Mouse (Mus musculus) spleen, adult 2 months (tissue): ENCODE data around the gene Hmcn1. TPM values are rescaled to one million over a fixed set of nuclear protein-coding genes. Genes with fewer than 3 reads are reported as not detected.

Source experiments
- DNase-seq, 2 experiments: peaks; one replicate each; pipeline versions ENCODE4 v3.0.0 to v3.0.0-alpha.2; 2012 to 2021; ENCODE audit warnings: low spot score in 2 of 2, low read depth in 1 of 2
- H3K27ac ChIP-seq: fragments of 200-500 bp; 2 replicates; pipeline ENCODE4 v1.5.1; 2012; ENCODE audit warnings: low read length, inconsistent platforms; ENCODE audit not compliant: insufficient read depth
- H3K27me3 ChIP-seq: fragments of 200-500 bp; 2 replicates; pipeline ENCODE4 v1.6.1; 2012; ENCODE audit warnings: mild to moderate bottlenecking, moderate library complexity, low read length, inconsistent platforms; ENCODE audit not compliant: control insufficient read depth, insufficient read depth
- H3K36me3 ChIP-seq: fragments of 200-500 bp; 2 replicates; pipeline ENCODE4 v1.6.1; 2012; ENCODE audit warnings: mild to moderate bottlenecking, low read length, inconsistent platforms; ENCODE audit not compliant: control insufficient read depth, insufficient read depth
- H3K4me1 ChIP-seq: fragments of 200-500 bp; 2 replicates; pipeline ENCODE4 v1.6.1; 2011; ENCODE audit warnings: inconsistent platforms; ENCODE audit not compliant: control insufficient read depth, insufficient read depth, insufficient read length
- H3K4me3 ChIP-seq: fragments of 200-500 bp; 2 replicates; pipeline ENCODE4 v1.5.1; 2011; ENCODE audit warnings: mild to moderate bottlenecking, inconsistent platforms; ENCODE audit not compliant: insufficient read depth, insufficient read length; ENCODE audit errors: extremely low read depth
- CTCF ChIP-seq: fragments of 200-500 bp; IDR thresholded peaks from 2 replicates; pipeline ENCODE4 v1.5.1; 2011; ENCODE audit warnings: mild to moderate bottlenecking, inconsistent platforms; ENCODE audit not compliant: insufficient read depth, insufficient read length, insufficient replicate concordance; ENCODE audit errors: extremely low read depth
- POLR2A ChIP-seq: fragments of 200-500 bp; IDR thresholded peaks from 2 replicates; pipeline ENCODE4 v1.6.1; 2011; ENCODE audit warnings: low read depth, low read length, inconsistent platforms
- WGBS: fragments of 180-500 bp; shearing (Covaris S2); methylation state at CpG from one replicate; pipeline ENCODE4 v1.1.7; 2018; 5-methylcytosine and 5-hydroxymethylcytosine counted together
- polyA plus RNA-seq: library from polyadenylated mRNA; depleted of rRNA; stranded (reverse); fragments of >200 nt; gene quantifications from 2 replicates; pipeline ENCODE4 v1.2.3, GENCODE M21; 2012; rRNA removed

Hmcn1 gene
- polyA plus RNA-seq, 1 experiment: 12.1 TPM

DNA sequence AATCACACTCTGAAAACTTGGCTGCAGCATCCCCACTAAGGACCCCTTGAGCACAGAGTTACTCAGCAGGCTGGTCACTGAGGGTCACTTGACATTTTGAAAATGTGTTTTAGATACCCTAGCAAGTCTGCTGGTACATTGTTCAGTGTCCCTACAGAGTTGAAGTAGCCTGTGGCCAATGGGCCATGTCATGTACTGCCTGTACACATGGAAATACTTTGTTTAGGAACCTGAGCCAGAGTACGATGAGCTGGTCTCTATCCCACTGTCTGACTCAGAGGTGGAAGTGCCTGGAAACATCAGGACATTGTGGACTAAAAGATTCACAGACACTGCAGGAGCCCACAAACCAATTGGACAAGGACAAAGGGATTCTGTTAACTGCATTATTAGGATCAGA lies 441.8 kb downstream of the Hmcn1 start:
- no peak for TF ChIP-seq POLR2A
- no peak for TF ChIP-seq CTCF
- no peak overlapping the region for H3K27ac ChIP-seq
- 89% methylated on average over 1 of the region's 1 CpGs for WGBS
- H3K36me3 ChIP-seq: no peaks in the 10 kb centered on the region
- H3K4me1 ChIP-seq: no peaks in the 10 kb centered on the region
- no peak overlapping the region for H3K4me3 ChIP-seq
- H3K27me3 ChIP-seq: no peaks in the 10 kb centered on the region
- DNase-seq: no peak

DNA sequence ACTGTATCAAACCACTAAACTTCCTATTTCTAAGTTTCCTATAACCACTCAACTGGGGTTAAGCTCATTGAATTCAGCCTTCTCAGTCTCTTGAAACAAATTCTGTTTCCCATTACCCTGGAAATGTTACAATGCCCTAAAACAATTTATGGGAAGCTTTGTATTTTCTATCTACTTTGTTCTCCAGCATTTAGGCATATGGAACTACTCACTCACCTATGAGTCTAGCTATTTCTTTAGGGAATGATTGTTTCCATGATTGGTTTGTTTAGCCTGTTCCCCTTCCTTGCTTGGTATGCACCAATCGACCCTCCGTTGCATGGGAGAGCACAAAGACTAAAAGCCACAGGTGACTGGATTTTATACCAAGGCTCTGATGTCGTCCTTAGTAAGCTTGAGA lies 446.8 kb downstream of the Hmcn1 start:
- no peaks in the 10 kb centered on the region for H3K4me1 ChIP-seq
- no peak for DNase-seq
- WGBS: 81% methylated on average over 3 of the region's 3 CpGs
- H3K4me3 ChIP-seq: no peak overlapping the region
- TF ChIP-seq POLR2A: no peak
- no peak for TF ChIP-seq CTCF
- H3K27me3 ChIP-seq: no peaks in the 10 kb centered on the region
- no peak overlapping the region for H3K27ac ChIP-seq
- H3K36me3 ChIP-seq: no peaks in the 10 kb centered on the region

DNA sequence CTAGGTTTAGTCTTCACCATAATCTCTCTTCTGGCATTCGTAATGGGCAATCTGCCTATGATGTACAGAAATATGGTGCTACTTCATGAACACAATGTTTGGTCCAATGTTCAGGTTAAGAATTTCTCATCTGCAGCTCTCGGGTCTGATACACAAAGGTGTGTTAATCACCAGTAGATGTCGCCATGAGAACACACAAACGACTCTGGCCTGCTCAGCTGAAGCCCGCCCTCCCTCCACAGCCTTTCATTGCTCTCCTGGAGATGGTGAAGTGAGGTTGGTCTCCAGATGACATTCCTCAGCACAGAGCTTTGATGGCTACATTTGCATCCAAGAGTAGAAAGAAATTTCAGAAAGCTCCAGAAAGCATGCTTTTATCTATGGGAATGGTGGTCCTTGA lies 453.0 kb downstream of the Hmcn1 start:
- no peaks in the 10 kb centered on the region for H3K36me3 ChIP-seq
- no peak for DNase-seq
- no peak overlapping the region for H3K27ac ChIP-seq
- H3K27me3 ChIP-seq: no peaks in the 10 kb centered on the region
- H3K4me1 ChIP-seq: no peaks in the 10 kb centered on the region
- no peak overlapping the region for H3K4me3 ChIP-seq
- TF ChIP-seq CTCF (no peak; the same call in 1 of the 2 replicates), POLR2A (no peak)
- WGBS: 10% methylated on average over 5 of the region's 5 CpGs

DNA sequence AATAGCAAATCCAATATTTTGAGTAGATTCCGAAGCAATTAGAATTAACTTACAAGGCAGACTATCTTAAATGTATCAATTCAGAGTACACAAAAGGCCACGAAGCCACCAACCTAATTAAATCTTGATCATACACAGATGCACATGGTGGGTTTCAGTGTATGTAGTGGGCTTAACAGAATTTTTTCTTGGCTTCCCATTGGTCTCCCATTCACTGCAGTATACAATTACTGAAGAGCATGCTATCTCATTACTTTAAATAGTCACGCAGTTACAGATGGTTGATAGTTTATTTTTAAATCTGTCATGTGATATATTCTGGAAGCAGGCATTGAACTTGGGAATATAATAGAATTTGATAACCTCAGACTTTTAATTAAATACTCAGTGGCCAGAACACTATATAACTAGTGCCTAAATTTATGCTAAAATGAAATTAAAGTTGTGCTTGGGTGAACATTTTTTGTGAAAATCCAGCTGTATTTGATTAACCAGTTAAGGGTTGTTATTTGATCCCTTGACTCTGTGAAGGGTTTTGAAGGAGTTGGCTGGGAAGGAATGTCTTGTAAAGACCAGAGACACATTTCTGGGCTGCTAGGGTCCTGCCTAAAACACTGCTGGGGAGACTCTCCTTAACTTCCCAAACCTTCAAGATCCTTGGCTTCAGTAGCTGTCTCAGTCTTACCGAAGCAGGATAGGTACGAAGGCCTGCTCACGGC lies 455.7 kb downstream of the Hmcn1 start:
- Histone ChIP-seq H3K36me3 (no peaks in the 10 kb centered on the region), H3K27me3 (no peaks in the 10 kb centered on the region), H3K4me1 (no peaks in the 10 kb centered on the region), H3K4me3 (no peak overlapping the region), H3K27ac (no peak overlapping the region)
- no peak for DNase-seq
- 87% methylated on average over 6 of the region's 6 CpGs for WGBS
- no peak for TF ChIP-seq CTCF
- no peak for TF ChIP-seq POLR2A

DNA sequence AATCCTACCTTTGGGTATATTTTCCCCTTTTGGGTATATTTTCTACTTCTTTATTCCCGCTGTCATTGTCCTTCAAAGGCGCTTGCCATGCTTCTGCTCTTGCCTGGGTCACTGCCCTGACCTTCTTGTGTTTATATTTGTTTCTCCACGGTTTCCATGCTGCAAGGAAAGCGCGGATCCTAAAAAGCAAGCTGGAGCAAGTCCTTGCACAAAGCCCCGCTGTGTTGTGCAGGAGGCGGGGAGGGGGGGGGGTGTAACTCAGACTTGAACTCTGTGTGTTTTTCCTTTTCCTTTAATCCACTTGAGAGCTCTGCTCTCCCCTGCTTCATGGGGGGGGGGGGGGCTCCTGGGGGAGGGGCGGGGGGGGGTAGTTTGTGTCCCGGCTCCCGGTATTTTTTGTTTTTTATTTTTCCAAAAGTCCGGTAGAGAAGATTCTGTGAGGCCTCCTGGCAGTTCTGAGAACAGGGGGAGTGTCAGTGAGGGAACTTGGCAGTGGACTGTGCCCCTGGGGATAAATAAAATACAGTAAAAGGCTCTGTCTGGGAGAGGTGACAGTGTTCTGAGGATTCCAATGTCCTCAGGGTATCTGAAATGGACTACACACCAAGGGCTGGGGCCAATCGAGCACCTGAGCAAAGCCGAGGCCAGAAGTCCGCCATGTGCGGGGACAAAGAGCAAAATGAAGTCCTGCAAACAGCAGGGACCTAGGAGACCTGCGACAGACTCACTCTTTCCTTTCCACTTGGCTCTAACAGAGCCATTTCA lies 457.3 kb downstream of the Hmcn1 start:
- Histone ChIP-seq H3K27me3 (no peaks in the 10 kb centered on the region), H3K36me3 (no peaks in the 10 kb centered on the region), H3K4me1 (no peaks in the 10 kb centered on the region), H3K27ac (no peak overlapping the region), H3K4me3 (no peak overlapping the region)
- WGBS: 80% methylated on average over 16 of the region's 16 CpGs
- DNase-seq: no peak
- TF ChIP-seq CTCF (no peak), POLR2A (no peak)

DNA sequence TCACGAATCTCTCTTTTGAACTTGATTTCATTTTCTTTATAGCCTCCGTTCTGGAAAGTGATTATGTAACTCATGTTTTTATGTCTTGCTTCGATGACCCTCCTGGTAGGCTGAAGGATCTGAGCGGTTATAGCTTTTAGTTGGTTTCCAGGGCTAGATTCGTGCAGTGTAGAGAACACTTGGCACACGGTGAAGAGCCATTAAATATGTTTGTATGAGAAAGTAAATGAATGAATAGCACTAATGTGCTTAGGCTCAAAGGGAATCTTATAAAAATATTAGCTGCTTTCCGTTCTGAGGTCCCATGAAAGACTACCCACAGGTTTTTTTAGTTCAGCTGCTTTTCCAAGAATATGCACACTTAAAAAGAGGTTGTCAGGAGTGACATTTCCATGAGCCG lies 458.6 kb downstream of the Hmcn1 start:
- no peak overlapping the region for H3K27ac ChIP-seq
- no peaks in the 10 kb centered on the region for H3K36me3 ChIP-seq
- no peak for TF ChIP-seq POLR2A
- TF ChIP-seq CTCF: no peak
- no peaks in the 10 kb centered on the region for H3K27me3 ChIP-seq
- WGBS: 87% methylated on average over 8 of the region's 8 CpGs
- DNase-seq: no peak
- no peak overlapping the region for H3K4me3 ChIP-seq
- no peaks in the 10 kb centered on the region for H3K4me1 ChIP-seq

DNA sequence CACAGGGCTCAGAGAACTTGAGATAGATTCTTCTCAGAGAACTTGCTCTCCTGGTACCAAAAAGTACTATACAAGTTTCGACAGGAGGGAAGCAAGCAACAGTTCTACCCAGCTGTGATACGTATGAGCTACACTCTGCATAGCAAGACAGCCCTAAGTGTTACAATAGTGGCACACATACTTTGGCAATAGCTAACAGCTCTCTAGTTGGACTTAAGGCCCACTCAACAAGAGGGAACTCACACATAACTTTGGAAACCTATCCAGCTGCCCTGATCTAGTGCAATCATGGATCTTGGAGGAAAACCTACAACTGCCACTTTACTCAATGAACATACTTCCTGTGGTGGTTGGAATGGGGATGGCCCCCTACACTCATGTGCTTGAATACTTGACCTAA lies 480.2 kb downstream of the Hmcn1 start:
- DNase-seq: no peak
- Histone ChIP-seq H3K27ac (no peak overlapping the region), H3K4me1 (no peaks in the 10 kb centered on the region), H3K36me3 (no peaks in the 10 kb centered on the region), H3K27me3 (no peaks in the 10 kb centered on the region), H3K4me3 (no peak overlapping the region)
- TF ChIP-seq POLR2A (no peak), CTCF (no peak)
- WGBS: 89% methylated on average over 2 of the region's 2 CpGs

Other genes starting within 250 kb of the Hmcn1 start
- gene Gm47985, start 189.1 kb upstream of the Hmcn1 start, polyA plus RNA-seq: 0.07 and 0.20 TPM in 2 replicates
- 0.14 and 0.40 TPM in 2 replicates for gene Gm8947, start 198.9 kb upstream of the Hmcn1 start, polyA plus RNA-seq
- gene Gm47995, start 205.0 kb upstream of the Hmcn1 start, polyA plus RNA-seq: 0.11 and 0.33 TPM in 2 replicates
- 0.23 TPM in 1 of 2 replicates, not detected in the other for gene 3110040M04Rik, start 210.7 kb upstream of the Hmcn1 start, polyA plus RNA-seq
- gene Gm47996, start 216.7 kb upstream of the Hmcn1 start, polyA plus RNA-seq: 0.61 TPM in 1 of 2 replicates, not detected in the other